Mouse (Mus musculus): ENCODE measurements around the gene Rasl11a. TPM values are rescaled to one million over a fixed set of nuclear protein-coding genes. Genes with fewer than 3 reads are reported as not detected.

The Rasl11a gene
- total and polyA plus RNA-seq, 3 experiments: 0.25 to 0.42 TPM; not detected in 1

DNA sequence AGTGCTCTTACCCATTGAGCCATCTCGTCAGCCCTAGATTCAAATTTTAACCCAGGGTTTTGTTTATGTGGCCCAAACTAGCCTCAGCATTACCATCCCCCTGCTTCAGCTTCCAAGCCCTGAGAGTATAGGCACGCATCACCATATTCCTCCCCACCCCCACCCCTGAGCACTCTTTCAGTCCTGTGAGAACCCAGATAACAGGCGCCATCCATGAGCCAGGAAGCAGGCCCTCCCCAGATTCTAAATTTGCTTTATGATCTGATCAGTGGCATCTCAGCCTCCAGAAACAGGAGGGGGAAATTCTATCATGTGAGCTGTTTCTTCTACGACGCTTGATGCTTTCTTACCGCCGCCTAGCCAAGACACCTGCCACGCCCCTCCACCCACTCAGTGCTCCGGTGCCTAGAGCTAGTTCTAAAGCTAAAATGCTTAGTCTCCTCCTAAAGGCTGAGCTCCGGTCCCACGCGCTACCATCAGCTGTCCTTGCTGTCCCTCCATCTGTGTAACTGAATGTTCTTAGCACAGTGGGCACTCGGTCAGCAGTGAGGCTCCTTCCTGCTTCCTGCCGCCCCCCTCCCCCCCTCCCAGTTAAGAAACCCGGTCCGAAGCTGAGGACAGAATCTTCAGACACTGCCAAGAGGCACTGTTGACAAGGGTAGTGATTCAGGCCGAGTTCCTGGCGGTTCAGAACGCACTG, 22.5 kb downstream of the Rasl11a start:
- no peak for TF ChIP-seq JUN (IDR thresholded peaks at IDR 0.05; ENCODE audit: insufficient read depth, low read depth, low read length)
- no peak for TF ChIP-seq MXI1 (IDR thresholded peaks at IDR 0.05; ENCODE audit: low read depth, low read length)
- no peak; the same call in 1 of the 2 replicates for TF ChIP-seq BHLHE40 (IDR thresholded peaks at IDR 0.05; ENCODE audit: low read depth, low read length)
- TF ChIP-seq ELF1 (IDR thresholded peaks at IDR 0.05; ENCODE audit: low read depth, low read length): no peak
- no peak for TF ChIP-seq USF1 (IDR thresholded peaks at IDR 0.05; ENCODE audit: low read depth, low read length)
- no peak for TF ChIP-seq MYC (IDR thresholded peaks at IDR 0.05; ENCODE audit: low read depth, low read length)
- TF ChIP-seq RCOR1 (conservative IDR thresholded peaks at IDR 0.05; ENCODE audit: low read depth, low read length): no peak
- no peak for TF ChIP-seq JUND (conservative IDR thresholded peaks at IDR 0.05; ENCODE audit: low read depth, low read length)
- peak; percentile 55; the same call in 1 of the 2 replicates for TF ChIP-seq MAX (IDR thresholded peaks at IDR 0.05; ENCODE audit: low read length)
- TF ChIP-seq USF2 (conservative IDR thresholded peaks at IDR 0.05; ENCODE audit: low read depth, low read length): no peak
- TF ChIP-seq TCF12 (IDR thresholded peaks at IDR 0.05; ENCODE audit: low read depth, low read length): no peak
- TF ChIP-seq EP300 (IDR thresholded peaks at IDR 0.05; ENCODE audit: low read length): no peak
- 0 out of 2 replicates have a peak, but pooled peaks have one; percentile 34 for TF ChIP-seq MEF2A (IDR thresholded peaks at IDR 0.05; ENCODE audit: borderline replicate concordance, low read depth, low read length)
- TF ChIP-seq POLR2AphosphoS2 (IDR thresholded peaks at IDR 0.05; ENCODE audit: low read depth, low read length): no peak
- TF ChIP-seq PAX5 (IDR thresholded peaks at IDR 0.05; ENCODE audit: low read length): no peak
- no peak for TF ChIP-seq KAT2A (IDR thresholded peaks at IDR 0.05; ENCODE audit: insufficient replicate concordance, low read length)
- TF ChIP-seq SMC3 (IDR thresholded peaks at IDR 0.05; ENCODE audit: low read depth, low read length): no peak
- no peak for TF ChIP-seq E2F4 (IDR thresholded peaks at IDR 0.05; ENCODE audit: insufficient replicate concordance, low read depth, low read length)
- TF ChIP-seq CHD2 (IDR thresholded peaks at IDR 0.05; ENCODE audit: low read length): peak; percentile 35; the same call in 1 of the 2 replicates
- TF ChIP-seq ETS1 (conservative IDR thresholded peaks at IDR 0.05; ENCODE audit: low read depth, low read length): peak; percentile 28; the same call in 1 of the 2 replicates
- TF ChIP-seq TBP (conservative IDR thresholded peaks at IDR 0.05; ENCODE audit: low read depth, low read length): 0 out of 2 replicates have a peak, but pooled peaks have one; percentile 72
- no peak for TF ChIP-seq CHD1 (IDR thresholded peaks at IDR 0.05; ENCODE audit: low read depth, low read length)
- no peak for TF ChIP-seq SIN3A (IDR thresholded peaks at IDR 0.05; ENCODE audit: low read length)
- TF ChIP-seq NRF1 (IDR thresholded peaks at IDR 0.05; ENCODE audit: low read depth, low read length): no peak
- TF ChIP-seq ZMIZ1 (IDR thresholded peaks at IDR 0.05; ENCODE audit: low read depth, low read length): no peak
- TF ChIP-seq ZKSCAN1 (IDR thresholded peaks at IDR 0.05; ENCODE audit: borderline replicate concordance, low read depth, low read length): no peak
- TF ChIP-seq POLR2A (IDR thresholded peaks at IDR 0.05; ENCODE audit: low read depth, low read length): no peak
- Histone ChIP-seq H3K27me3 (replicated peaks) (no peaks in the 10 kb centered on the region), H3K79me2 (replicated peaks; ENCODE audit: control insufficient read depth, extremely low read depth, insufficient read depth, poor library complexity, severe bottlenecking) (no peaks in the 10 kb centered on the region), H3K36me3 (replicated peaks in 1 of 2; ENCODE audit: control insufficient read depth in 1 of 2, insufficient read depth in 1 of 2, low read length in 1 of 2) (no peaks in the 10 kb centered on the region), H3K4me2 (ENCODE audit: insufficient read depth, low read depth, poor library complexity, severe bottlenecking) (no peak overlapping the region), H3K27ac (ENCODE audit: insufficient read depth, low read depth) (no peak overlapping the region), H3K4me1 (ENCODE audit: control insufficient read depth in 1 of 2, insufficient read depth in 2 of 2) (peaks cover 10 to 16% of the 10 kb centered on the region in 2 experiments), H3K9ac (ENCODE audit: insufficient read depth, low read depth) (no peak overlapping the region), H3K4me3 (replicated peaks in 1 of 3; ENCODE audit: low read depth in 2 of 3, low read length in 2 of 3, poor library complexity in 1 of 3) (no peak overlapping the region), H3K9me3 (replicated peaks; ENCODE audit: low read length) (peaks cover 17% of the 10 kb centered on the region)
- dilution Hi-C loops (cut with MboI; ENCODE audit: extremely low pct_ligation_motif_present, extremely low pct_unique_long_range_greater_than_20kb, low sequenced_read_pairs): no loop called here
- in situ Hi-C loops (cut with MboI; ENCODE audit: low pct_ligation_motif_present, low pct_unique_long_range_greater_than_20kb, low sequenced_read_pairs): loop anchor here (25.0 kb wide), 1 partner anchor 180 kb away; no protein-coding TSS in a partner anchor
- peak; percentile 54 for DNase-seq (ENCODE audit: extremely low read depth)

Data from CH12.LX (cell line).